Mouse (Mus musculus): ENCODE results near the gene Aloxe3. TPM values are rescaled to one million over a fixed set of nuclear protein-coding genes. Genes with fewer than 3 reads are reported as not detected.

Aloxe3 gene
- polyA plus RNA-seq, 1 experiment from 2014 or later = 0.44 TPM

DNA sequence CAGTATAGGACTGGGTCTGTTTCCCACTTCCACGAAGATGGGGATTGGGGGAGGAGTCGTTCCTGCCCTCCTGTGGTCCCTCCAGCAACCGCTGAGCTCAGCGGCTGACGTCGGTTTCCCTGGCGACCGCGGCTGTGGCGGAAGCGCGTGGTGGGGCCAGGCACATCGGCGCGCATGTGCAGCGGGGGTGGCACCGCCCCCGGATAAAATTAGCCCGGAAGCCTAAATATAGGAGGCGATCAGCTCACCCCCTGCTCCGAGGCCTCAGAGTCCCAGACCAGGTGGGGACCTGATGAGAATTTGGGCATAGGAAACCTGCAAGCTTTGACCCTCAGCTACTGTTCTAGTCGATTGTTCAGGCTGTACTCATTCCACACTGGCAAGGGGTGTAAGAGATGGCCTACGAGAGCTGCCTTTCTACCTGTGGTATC is 25.8 kb upstream of the Aloxe3 start:
- Histone ChIP-seq H3K4me3 (ENCODE audit: low read depth, low read length) (peak overlapping the region; percentile 97), H3K9ac (replicated peaks; ENCODE audit: low read depth) (peak overlapping the region; percentile 79), H3K27me3 (replicated peaks; ENCODE audit: insufficient read depth, low read length) (no peaks in the 10 kb centered on the region), H3K4me2 (replicated peaks; ENCODE audit: low read depth, low read length) (peak overlapping the region; percentile 76), H3K9me3 (ENCODE audit: low read length) (no peaks in the 10 kb centered on the region), H3K4me1 (ENCODE audit: insufficient read depth, low read depth, low read length) (peaks cover 16% of the 10 kb centered on the region), H3K36me3 (ENCODE audit: insufficient read depth, low read length) (peaks cover 46% of the 10 kb centered on the region), H3K27ac (ENCODE audit: low read length) (peak overlapping the region; percentile 100)
- ATAC-seq (peak; percentile 10), DNase-seq (ENCODE audit: low spot score) (peak; percentile 97)
- no peak for TF ChIP-seq EP300 (IDR thresholded peaks at IDR 0.05)
- TF ChIP-seq CTCF (IDR thresholded peaks at IDR 0.05) = peak; percentile 49
- 1% methylated on average over 23 of the region's 23 CpGs for WGBS

DNA sequence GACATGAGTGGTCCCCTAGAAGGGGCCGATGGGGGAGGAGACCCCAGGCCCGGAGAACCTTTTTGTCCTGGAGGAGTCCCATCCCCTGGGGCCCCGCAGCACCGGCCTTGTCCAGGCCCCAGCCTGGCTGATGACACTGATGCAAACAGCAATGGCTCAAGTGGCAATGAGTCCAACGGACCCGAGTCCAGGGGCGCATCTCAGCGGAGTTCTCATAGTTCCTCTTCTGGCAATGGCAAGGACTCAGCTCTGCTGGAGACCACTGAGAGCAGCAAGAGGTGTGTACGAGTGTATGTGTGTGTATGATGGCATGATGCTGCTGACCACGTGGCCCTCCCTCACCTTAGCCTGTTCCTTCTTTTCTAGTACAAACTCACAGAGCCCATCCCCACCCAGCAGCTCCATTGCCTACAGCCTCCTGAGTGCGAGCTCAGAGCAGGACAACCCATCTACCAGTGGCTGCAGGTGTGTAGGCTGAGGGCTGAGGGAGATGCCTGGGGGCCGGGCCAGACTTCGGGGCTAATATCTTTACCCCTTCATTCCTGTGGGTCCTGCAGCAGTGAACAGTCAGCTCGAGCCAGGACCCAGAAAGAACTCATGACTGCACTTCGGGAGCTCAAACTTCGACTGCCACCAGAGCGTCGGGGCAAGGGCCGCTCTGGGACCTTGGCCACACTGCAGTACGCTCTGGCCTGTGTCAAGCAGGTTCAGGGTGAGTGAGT is 24.9 kb upstream of the Aloxe3 start:
- H3K4me2 ChIP-seq (replicated peaks; ENCODE audit: low read depth, low read length) = peak overlapping the region; percentile 76
- ATAC-seq = no peak
- no peaks in the 10 kb centered on the region for H3K9me3 ChIP-seq (ENCODE audit: low read length)
- H3K36me3 ChIP-seq (ENCODE audit: insufficient read depth, low read length) = peaks cover 55% of the 10 kb centered on the region
- H3K4me1 ChIP-seq (ENCODE audit: insufficient read depth, low read depth, low read length) = peaks cover 16% of the 10 kb centered on the region
- WGBS = 83% methylated on average over 20 of the region's 20 CpGs
- no peak overlapping the region for H3K9ac ChIP-seq (replicated peaks; ENCODE audit: low read depth)
- no peaks in the 10 kb centered on the region for H3K27me3 ChIP-seq (replicated peaks; ENCODE audit: insufficient read depth, low read length)
- DNase-seq (ENCODE audit: low spot score) = peak; percentile 26
- TF ChIP-seq CTCF (IDR thresholded peaks at IDR 0.05) (no peak), EP300 (IDR thresholded peaks at IDR 0.05) (no peak)
- 0 out of 2 replicates have a peak overlapping the region, but pooled peaks have one; percentile 100 for H3K27ac ChIP-seq (ENCODE audit: low read length)
- H3K4me3 ChIP-seq (ENCODE audit: low read depth, low read length) = peak overlapping the region; percentile 97

GRCm38 (mm10) chr11:69101604-69102402 is 23.9 kb upstream of the Aloxe3 start:
- 90% methylated on average over 20 of the region's 21 CpGs for WGBS
- H3K9me3 ChIP-seq (ENCODE audit: low read length) = no peaks in the 10 kb centered on the region
- H3K4me1 ChIP-seq (ENCODE audit: insufficient read depth, low read depth, low read length) = peaks cover 16% of the 10 kb centered on the region
- H3K4me2 ChIP-seq (replicated peaks; ENCODE audit: low read depth, low read length) = no peak overlapping the region
- DNase-seq (ENCODE audit: low spot score) (no peak), ATAC-seq (no peak)
- H3K27ac ChIP-seq (ENCODE audit: low read length) = no peak overlapping the region
- TF ChIP-seq EP300 (IDR thresholded peaks at IDR 0.05) (no peak), CTCF (IDR thresholded peaks at IDR 0.05) (no peak)
- no peak overlapping the region for H3K4me3 ChIP-seq (ENCODE audit: low read depth, low read length)
- H3K9ac ChIP-seq (replicated peaks; ENCODE audit: low read depth) = no peak overlapping the region
- H3K27me3 ChIP-seq (replicated peaks; ENCODE audit: insufficient read depth, low read length) = no peaks in the 10 kb centered on the region
- peaks cover 65% of the 10 kb centered on the region for H3K36me3 ChIP-seq (ENCODE audit: insufficient read depth, low read length)

- no peaks in the 10 kb centered on the region for H3K27me3 ChIP-seq (replicated peaks; ENCODE audit: insufficient read depth, low read length)
- DNase-seq (ENCODE audit: low spot score) (no peak), ATAC-seq (no peak)
- H3K4me3 ChIP-seq (ENCODE audit: low read depth, low read length) = no peak overlapping the region
- H3K9me3 ChIP-seq (ENCODE audit: low read length) = no peaks in the 10 kb centered on the region
- WGBS = 95% methylated on average over 7 of the region's 7 CpGs
- peaks cover 16% of the 10 kb centered on the region for H3K4me1 ChIP-seq (ENCODE audit: insufficient read depth, low read depth, low read length)
- no peak overlapping the region for H3K27ac ChIP-seq (ENCODE audit: low read length)
- no peak overlapping the region for H3K4me2 ChIP-seq (replicated peaks; ENCODE audit: low read depth, low read length)
- H3K9ac ChIP-seq (replicated peaks; ENCODE audit: low read depth) = no peak overlapping the region
- no peak for TF ChIP-seq EP300 (IDR thresholded peaks at IDR 0.05)
- no peak for TF ChIP-seq CTCF (IDR thresholded peaks at IDR 0.05)
- H3K36me3 ChIP-seq (ENCODE audit: insufficient read depth, low read length) = peaks cover 70% of the 10 kb centered on the region
Measured at GRCm38 (mm10) chr11:69102403-69102725, 23.3 kb upstream of the Aloxe3 start.

DNA sequence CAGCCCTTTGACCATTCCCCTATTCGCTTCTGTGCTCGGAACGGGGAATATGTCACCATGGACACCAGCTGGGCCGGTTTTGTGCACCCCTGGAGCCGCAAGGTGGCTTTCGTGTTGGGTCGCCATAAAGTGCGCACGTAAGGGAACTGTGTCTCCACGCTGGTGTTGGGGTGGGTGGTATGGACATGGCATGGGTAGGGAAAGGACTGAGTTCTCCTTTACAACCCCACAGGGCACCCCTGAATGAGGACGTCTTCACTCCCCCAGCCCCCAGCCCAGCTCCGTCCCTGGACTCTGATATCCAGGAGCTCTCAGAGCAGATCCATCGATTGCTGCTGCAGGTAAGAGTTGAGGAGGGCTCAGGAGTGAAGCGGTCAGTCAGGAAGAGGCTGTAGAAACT is 22.6 kb upstream of the Aloxe3 start:
- H3K36me3 ChIP-seq (ENCODE audit: insufficient read depth, low read length) = peaks cover 77% of the 10 kb centered on the region
- H3K9ac ChIP-seq (replicated peaks; ENCODE audit: low read depth) = no peak overlapping the region
- ATAC-seq (no peak), DNase-seq (ENCODE audit: low spot score) (no peak)
- H3K27me3 ChIP-seq (replicated peaks; ENCODE audit: insufficient read depth, low read length) = no peaks in the 10 kb centered on the region
- peaks cover 11% of the 10 kb centered on the region for H3K4me1 ChIP-seq (ENCODE audit: insufficient read depth, low read depth, low read length)
- 95% methylated on average over 14 of the region's 14 CpGs for WGBS
- TF ChIP-seq EP300 (IDR thresholded peaks at IDR 0.05) (no peak), CTCF (IDR thresholded peaks at IDR 0.05) (no peak)
- no peak overlapping the region for H3K27ac ChIP-seq (ENCODE audit: low read length)
- H3K4me2 ChIP-seq (replicated peaks; ENCODE audit: low read depth, low read length) = no peak overlapping the region
- H3K9me3 ChIP-seq (ENCODE audit: low read length) = no peaks in the 10 kb centered on the region
- H3K4me3 ChIP-seq (ENCODE audit: low read depth, low read length) = no peak overlapping the region

- Histone ChIP-seq H3K27me3 (replicated peaks; ENCODE audit: insufficient read depth, low read length) (no peaks in the 10 kb centered on the region), H3K4me1 (ENCODE audit: insufficient read depth, low read depth, low read length) (peaks cover 7% of the 10 kb centered on the region), H3K9ac (replicated peaks; ENCODE audit: low read depth) (no peak overlapping the region), H3K4me2 (replicated peaks; ENCODE audit: low read depth, low read length) (no peak overlapping the region), H3K9me3 (ENCODE audit: low read length) (no peaks in the 10 kb centered on the region), H3K27ac (ENCODE audit: low read length) (no peak overlapping the region), H3K36me3 (ENCODE audit: insufficient read depth, low read length) (peaks cover 84% of the 10 kb centered on the region), H3K4me3 (ENCODE audit: low read depth, low read length) (no peak overlapping the region)
- no peak for TF ChIP-seq CTCF (IDR thresholded peaks at IDR 0.05)
- no peak for TF ChIP-seq EP300 (IDR thresholded peaks at IDR 0.05)
- no peak for DNase-seq (ENCODE audit: low spot score)
- 91% methylated on average over 15 of the region's 15 CpGs for WGBS
- ATAC-seq = no peak
Measured at GRCm38 (mm10) chr11:69103531-69104435, 21.9 kb upstream of the Aloxe3 start.

Data from lung, postnatal 0 days (tissue).